8 mouse cellular contexts compared by ENCODE assay signal in genomic region chr6:30300372-30300771, GRCm38 (mm10). TPM values are rescaled to one million over a fixed set of nuclear protein-coding genes. Genes with fewer than 3 reads are reported as not detected.
DNase-seq lines count a peak whose midpoint lies in the region; ATAC-seq and TF ChIP-seq lines count a peak whose summit lies in the region.

No protein-coding gene starts in this region.

- no peaks in the 10 kb centered on the region for H3K9me3 ChIP-seq in erythroblast, embryonic 14.5 days (ENCODE audit: control insufficient read depth, low read length)
- H3K9me3 ChIP-seq in heart, embryonic 12.5 days (replicated peaks): no peaks in the 10 kb centered on the region
- no peaks in the 10 kb centered on the region for H3K9me3 ChIP-seq in kidney, postnatal 0 days (replicated peaks; ENCODE audit: low read length)

- peak overlapping the region; percentile 49 for H3K9ac ChIP-seq in heart, embryonic 12.5 days
- peak overlapping the region; percentile 53; the same call in 1 of the 2 replicates for H3K9ac ChIP-seq in kidney, postnatal 0 days (ENCODE audit: low read depth, low read length)
- H3K9ac ChIP-seq in liver, adult 2 months (ENCODE audit: low read depth, low read length): 0 out of 2 replicates have a peak overlapping the region, but pooled peaks have one; percentile 78

- peak overlapping the region; percentile 74 for H3K4me2 ChIP-seq in heart, embryonic 12.5 days
- peak overlapping the region; percentile 85 for H3K4me2 ChIP-seq in kidney, postnatal 0 days (ENCODE audit: low read length)
- peak overlapping the region; percentile 95 for H3K4me2 ChIP-seq in myocyte (ENCODE audit: low read depth)

- peak; percentile 86 for ATAC-seq in heart, embryonic 12.5 days (ENCODE audit: insufficient number of reproducible peaks, low FRiP score)
- ATAC-seq in kidney, postnatal 0 days (replicated peaks; ENCODE audit: low FRiP score, low read depth): peak; percentile 86

- peak; percentile 48; the same call in 1 of the 2 replicates for TF ChIP-seq POLR2A in liver, adult 2 months (IDR thresholded peaks at IDR 0.05; ENCODE audit: extremely low read depth, insufficient read depth, low read length)
- no peak for TF ChIP-seq POLR2A in myocyte (IDR thresholded peaks at IDR 0.05; ENCODE audit: insufficient read length, low read depth)

- peak overlapping the region; percentile 83 for H3K4me3 ChIP-seq in erythroblast, embryonic 14.5 days (replicated peaks)
- peak overlapping the region; percentile 59 for H3K4me3 ChIP-seq in heart, embryonic 12.5 days
- H3K4me3 ChIP-seq in kidney, postnatal 0 days (replicated peaks; ENCODE audit: low read depth, low read length): peak overlapping the region; percentile 78
- H3K4me3 ChIP-seq in liver, adult 2 months (ENCODE audit: insufficient read depth, low read depth, low read length): peak overlapping the region; percentile 13; the same call in 1 of the 2 replicates
- peak overlapping the region; percentile 57 for H3K4me3 ChIP-seq in myocyte

- peak; percentile 75 to 77 for DNase-seq in B cell, adult 2 months
- peak; percentile 96 for DNase-seq in brain, adult 2 months (ENCODE audit: low read depth, low spot score)
- peak; percentile 97 for DNase-seq in kidney, postnatal 0 days (ENCODE audit: low spot score)
- peak; percentile 99 for DNase-seq in liver, adult 2 months (ENCODE audit: extremely low read depth, low read depth, low spot score)
- peak; percentile 77 for DNase-seq in splenic B cell, adult 2 months (ENCODE audit: low read depth, low spot score)

- no peaks in the 10 kb centered on the region for H3K27me3 ChIP-seq in erythroblast, embryonic 14.5 days (ENCODE audit: control insufficient read depth)
- H3K27me3 ChIP-seq in heart, embryonic 12.5 days (replicated peaks): no peaks in the 10 kb centered on the region
- no peaks in the 10 kb centered on the region for H3K27me3 ChIP-seq in kidney, postnatal 0 days (ENCODE audit: insufficient read depth, low read length)
- H3K27me3 ChIP-seq in liver, adult 2 months (ENCODE audit: control insufficient read depth, insufficient read depth, low read length): no peaks in the 10 kb centered on the region
- no peaks in the 10 kb centered on the region for H3K27me3 ChIP-seq in myocyte (ENCODE audit: control insufficient read depth, insufficient read depth, insufficient read length)
- no peaks in the 10 kb centered on the region for H3K27me3 ChIP-seq in splenic B cell, adult 2 months (ENCODE audit: control insufficient read depth, insufficient read depth, low read length, poor library complexity, severe bottlenecking)

- H3K36me3 ChIP-seq in erythroblast, embryonic 14.5 days (ENCODE audit: control insufficient read depth): peaks cover 70% of the 10 kb centered on the region
- H3K36me3 ChIP-seq in heart, embryonic 12.5 days: peaks cover 27% of the 10 kb centered on the region
- H3K36me3 ChIP-seq in kidney, postnatal 0 days (ENCODE audit: insufficient read depth, low read length): peaks cover 11% of the 10 kb centered on the region
- peaks cover 13% of the 10 kb centered on the region for H3K36me3 ChIP-seq in liver, adult 2 months (ENCODE audit: control insufficient read depth, insufficient read depth, low read length)
- H3K36me3 ChIP-seq in myocyte (ENCODE audit: control insufficient read depth, insufficient read depth): peaks cover 8% of the 10 kb centered on the region
- peaks cover 1% of the 10 kb centered on the region; the same call in 1 of the 2 replicates for H3K36me3 ChIP-seq in splenic B cell, adult 2 months (ENCODE audit: control insufficient read depth, insufficient read depth, low read length, poor library complexity, severe bottlenecking)

- H3K27ac ChIP-seq in heart, embryonic 12.5 days (ENCODE audit: poor library complexity, severe bottlenecking): peak overlapping the region; percentile 95
- peak overlapping the region; percentile 91 for H3K27ac ChIP-seq in kidney, postnatal 0 days
- H3K27ac ChIP-seq in liver, adult 2 months (replicated peaks; ENCODE audit: insufficient read depth, low read depth, low read length): peak overlapping the region; percentile 86

- no peak overlapping the region for H3ac ChIP-seq in myocyte (ENCODE audit: control insufficient read depth, insufficient read length)

- H3K4me1 ChIP-seq in erythroblast, embryonic 14.5 days (ENCODE audit: control insufficient read depth): peaks cover 62% of the 10 kb centered on the region
- peaks cover 21% of the 10 kb centered on the region for H3K4me1 ChIP-seq in heart, embryonic 12.5 days (replicated peaks)
- H3K4me1 ChIP-seq in kidney, postnatal 0 days (replicated peaks; ENCODE audit: insufficient read depth, low read length): peaks cover 7% of the 10 kb centered on the region
- H3K4me1 ChIP-seq in liver, adult 2 months (ENCODE audit: control insufficient read depth, insufficient read depth, low read length): peaks cover 17% of the 10 kb centered on the region

- 2% methylated on average over 5 of the region's 5 CpGs for WGBS in heart, embryonic 12.5 days
- under 1% methylated on average over 5 of the region's 5 CpGs for WGBS in kidney, postnatal 0 days
- 0% methylated on average over 5 of the region's 5 CpGs for WGBS in liver, adult 2 months

- H3K79me2 ChIP-seq in liver, adult 2 months (ENCODE audit: control insufficient read depth, insufficient read depth, low read length): peaks cover 35% of the 10 kb centered on the region
- H3K79me2 ChIP-seq in myocyte (ENCODE audit: control insufficient read depth, insufficient read depth): peaks cover 79% of the 10 kb centered on the region

- no peak; the same call in 1 of the 2 replicates for TF ChIP-seq CTCF in kidney, postnatal 0 days (IDR thresholded peaks at IDR 0.05; ENCODE audit: low read depth)
- TF ChIP-seq CTCF in liver, adult 2 months (IDR thresholded peaks at IDR 0.05; ENCODE audit: low read depth, low read length): no peak

TF ChIP-seq in myocyte, 11 proteins besides CTCF, POLR2A, EP300 and RAD21:
- peak in 1 of 3 experiments; percentile 47 for TF ChIP-seq MYOG (IDR thresholded peaks at IDR 0.05; ENCODE audit: control insufficient read depth in 1 of 3, insufficient read depth in 1 of 3, insufficient read length in 2 of 3, low read depth in 2 of 3)
- no peak for TF ChIP-seq CEBPB (IDR thresholded peaks at IDR 0.05; ENCODE audit: insufficient read depth, poor library complexity, severe bottlenecking)
- TF ChIP-seq MYOD1 (IDR thresholded peaks at IDR 0.05; ENCODE audit: control insufficient read depth in 1 of 3, insufficient read length in 2 of 3, low read depth in 2 of 3): peak in 1 of 3 experiments; percentile 28

RNA-seq across cellular contexts. Expression of gene Ube2h, which starts 4.0 kb away (rescaled TPM):
- 18.3 and 28.7 TPM in 2 replicates for polyA plus RNA-seq in erythroblast, embryonic 14.5 days (2012)
- 69.3 and 70.9 TPM in 2 replicates for polyA plus RNA-seq in heart, embryonic 12.5 days (2016; fragmentation: Nextera tagmentation; extraction: Ambion mirVana)
- 38.2 and 38.7 TPM in 2 replicates for polyA plus RNA-seq in kidney, postnatal 0 days (2015; fragmentation: Nextera tagmentation; extraction: Ambion mirVana)
- total RNA-seq in liver, adult 2 months (2014; rRNA removed): 30.7 and 30.9 TPM in 2 replicates
- polyA plus RNA-seq in liver, adult 2 months (2012; rRNA removed): 43.3 and 57.2 TPM in 2 replicates
- polyA plus RNA-seq in myocyte (2012; fragmentation: generic; extraction: Trizol): 33.5 TPM

Comparison
In these comparisons a context has a peak if more than half of its experiments do, and no peak if none do; other contexts are left out.
1. Peak in every context shown above with its lines: DNase-seq, ATAC-seq, H3K4me3 ChIP-seq and H3K27ac ChIP-seq.
2. H3K4me3 ChIP-seq: peak in every context shown above with its lines; median percentile 83 in erythroblast, embryonic 14.5 days; 78 in kidney, postnatal 0 days; 59 in heart, embryonic 12.5 days; 57 in myocyte; 13 in liver, adult 2 months.